Mouse (Mus musculus) WW6 (cell line): ENCODE measurements around the gene Snw1.
A peak's percentile ranks its signal among the peaks of the same experiment; 100 is the strongest.
"Not testable (repeated sequence)": the region's sequence is repeated elsewhere in the genome, so short reads cannot be mapped to it uniquely, and the experiment has no call there.

Experiments used
- DNase-seq: peaks from one replicate; pipeline ENCODE4 v3.0.0-alpha.2; 2013; ENCODE audit warnings: low read depth, low spot score

Gene Snw1

GRCm38 (mm10) chr12:87471964-87472786, at the start of gene Snw1:
Snw1 (minus strand) TSS chr12:87472274.
- DNase-seq, result peak; percentile 84

DNA sequence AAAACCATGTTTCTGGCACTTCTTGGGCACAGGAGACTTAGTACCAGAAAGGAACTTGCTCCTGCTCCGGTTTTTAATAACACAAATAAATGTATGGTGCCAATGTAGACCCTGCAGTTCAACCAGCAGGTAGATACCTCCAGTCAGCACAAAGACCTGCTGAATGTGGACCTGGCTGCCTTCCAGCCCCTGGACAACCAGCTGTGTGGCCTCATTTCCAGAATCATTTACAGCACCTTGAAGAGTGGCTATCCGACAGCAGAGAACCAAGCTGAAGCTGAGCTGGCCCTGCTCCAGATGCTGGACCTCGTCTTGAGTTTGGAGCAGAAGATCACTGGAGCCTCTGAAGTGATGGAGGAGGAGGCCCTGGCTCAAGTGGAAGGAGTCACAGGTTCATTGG, 47.5 kb upstream of the Snw1 start:
- not testable (repeated sequence) for DNase-seq

- not testable (repeated sequence) for DNase-seq
These were observed 41.9 kb upstream of the Snw1 start, which contains the start of gene Gm8300 for GRCm38 (mm10) chr12:87514016-87514415. Gm8300 (plus strand) TSS chr12:87514316.

DNA sequence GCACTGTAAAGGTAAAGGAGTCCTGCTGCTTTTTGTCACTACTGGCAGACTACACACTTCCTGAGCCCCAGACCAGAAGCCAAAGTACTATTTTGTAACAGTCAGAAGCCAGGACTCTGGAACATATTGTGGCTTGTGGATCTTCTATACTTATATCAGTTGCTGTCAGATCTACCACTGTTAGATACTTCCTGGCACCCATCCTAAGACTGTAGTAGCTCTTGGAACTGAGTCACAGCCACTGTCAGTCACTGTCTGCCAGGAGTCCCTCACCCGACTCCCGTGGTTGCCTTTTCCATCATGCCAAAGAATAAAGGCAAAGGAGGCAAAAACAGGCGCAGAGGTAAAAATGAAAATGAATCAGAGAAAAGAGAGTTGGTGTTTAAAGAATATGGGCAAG, 22.3 kb upstream of the Snw1 start, which contains the start of gene Gm5788:
Gene Gm5788 (plus strand): TSS at position 301 of the 400 bp plus-strand sequence.
- not testable (repeated sequence) for DNase-seq

DNA sequence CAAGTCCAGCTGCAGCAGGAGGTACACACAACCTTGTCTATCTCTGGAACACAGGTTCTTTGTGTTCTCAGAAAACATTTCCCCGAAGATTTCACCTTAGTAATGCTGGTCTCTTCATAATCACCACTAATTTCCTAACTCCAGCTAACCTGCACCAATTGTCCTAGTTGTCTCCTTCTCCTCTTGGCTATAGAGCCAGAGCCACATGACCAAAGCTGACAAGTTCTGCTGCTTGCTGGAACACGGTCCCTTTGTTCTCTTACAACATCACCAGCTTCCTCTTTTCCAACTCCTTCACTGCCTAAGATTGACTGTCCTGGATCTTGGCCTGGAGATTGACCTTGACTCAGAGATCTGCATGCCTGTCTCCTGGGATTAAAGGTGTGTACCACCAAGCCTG, 16.6 kb upstream of the Snw1 start:
- not testable (repeated sequence) for DNase-seq

DNA sequence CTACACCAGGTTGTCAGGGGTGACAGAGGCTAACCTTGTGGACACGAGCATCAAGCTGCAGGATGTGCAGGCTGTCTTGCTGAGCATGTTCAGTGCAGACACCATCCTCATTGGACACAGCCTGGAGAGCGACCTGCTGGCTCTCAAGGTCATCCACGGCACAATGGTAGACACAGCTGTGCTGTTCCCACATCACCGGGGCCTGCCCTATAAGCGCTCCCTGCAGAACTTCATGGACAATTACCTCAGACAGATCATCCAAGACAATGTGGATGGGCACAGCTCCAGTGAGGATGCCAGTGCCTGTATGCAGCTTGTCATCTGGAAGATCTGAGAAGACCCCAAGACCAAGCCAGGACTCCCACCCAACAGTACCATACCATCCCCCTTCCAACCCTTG, 10.4 kb upstream of the Snw1 start:
- not testable (repeated sequence) for DNase-seq

DNA sequence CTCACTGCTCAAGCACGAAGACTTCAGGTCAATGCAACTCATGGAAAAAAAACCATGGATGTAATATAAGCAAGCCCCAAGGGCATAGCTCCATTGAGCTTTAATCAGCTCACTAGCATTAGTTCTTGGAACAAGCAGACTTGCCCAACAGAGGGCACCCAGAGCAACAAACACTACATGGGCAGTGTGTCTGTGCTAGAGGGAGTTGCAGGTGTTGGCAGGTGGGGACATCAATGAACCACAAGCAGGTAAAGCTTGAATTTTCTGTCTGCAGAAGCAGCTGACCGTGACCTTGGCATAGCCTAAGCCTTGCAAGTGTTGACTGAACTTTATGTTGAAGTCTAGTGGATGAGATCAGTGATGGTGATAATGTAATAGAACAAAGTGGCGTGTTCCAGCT, 2.7 kb upstream of the Snw1 start:
- DNase-seq, result no peak

DNA sequence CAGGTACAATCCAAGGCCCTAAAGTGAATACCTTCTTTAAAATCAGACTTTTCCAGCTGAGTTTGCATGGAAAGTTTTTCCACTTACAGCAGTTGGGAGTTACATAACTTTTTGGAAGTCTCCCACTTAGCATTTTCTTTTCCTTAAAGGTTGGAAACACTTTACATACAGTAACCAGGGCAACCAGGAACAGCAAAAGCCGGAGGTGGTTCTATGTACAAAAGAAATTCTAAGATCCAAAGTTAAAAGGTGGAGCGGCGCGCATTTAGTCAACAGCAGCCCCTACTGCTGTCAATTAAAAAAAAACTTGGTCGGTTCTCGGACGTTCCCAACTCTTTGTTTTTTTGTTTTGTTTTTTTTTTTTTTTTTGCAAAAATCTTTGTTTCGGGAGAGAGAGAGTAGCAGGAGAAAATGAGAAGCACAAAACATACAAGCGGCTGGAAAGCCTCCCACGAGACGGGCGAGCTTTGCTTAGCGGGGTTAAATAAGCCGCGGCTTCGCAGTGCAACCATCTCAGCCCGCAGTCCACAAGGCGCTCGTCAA, 582 bp downstream of the Snw1 start:
- no peak for DNase-seq

- no peak for DNase-seq
These were observed 1.6 kb downstream of the Snw1 start for GRCm38 (mm10) chr12:87470263-87471136.

DNA sequence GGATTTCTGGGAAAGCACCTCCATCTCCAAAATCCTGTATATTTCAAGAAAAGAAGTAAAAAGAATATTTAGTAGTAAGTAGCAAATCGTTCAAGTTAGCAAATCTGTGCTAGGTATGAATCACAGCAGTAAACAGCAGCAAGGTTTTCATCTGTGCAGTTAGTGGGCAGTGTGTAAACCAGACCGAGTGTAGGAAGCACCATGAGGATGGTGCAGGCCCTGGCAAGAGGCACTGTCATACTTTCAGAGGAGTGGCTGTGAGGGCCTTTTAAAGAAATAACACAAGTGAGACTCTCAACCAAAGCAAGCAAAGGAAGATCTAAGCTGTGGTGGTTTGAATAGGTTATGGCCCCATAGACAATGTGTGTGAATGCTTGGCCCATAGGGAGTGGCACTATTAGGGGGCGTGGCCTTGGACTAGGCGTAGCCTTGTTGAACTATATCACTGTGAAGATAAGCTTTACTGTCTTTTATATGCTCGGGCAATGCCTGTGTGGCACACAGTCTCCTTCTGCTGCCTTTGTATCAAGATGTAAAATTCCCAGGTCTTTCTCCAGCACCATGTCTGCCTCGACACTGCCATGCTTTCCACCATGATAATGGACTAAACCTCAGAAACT, 7.3 kb downstream of the Snw1 start:
- DNase-seq, result no peak

- no peak for DNase-seq
These were observed 22.6 kb downstream of the Snw1 start for GRCm38 (mm10) chr12:87449456-87449855.

- no peak for DNase-seq
These were observed 27.9 kb downstream of the Snw1 start for GRCm38 (mm10) chr12:87444211-87444610.

DNA sequence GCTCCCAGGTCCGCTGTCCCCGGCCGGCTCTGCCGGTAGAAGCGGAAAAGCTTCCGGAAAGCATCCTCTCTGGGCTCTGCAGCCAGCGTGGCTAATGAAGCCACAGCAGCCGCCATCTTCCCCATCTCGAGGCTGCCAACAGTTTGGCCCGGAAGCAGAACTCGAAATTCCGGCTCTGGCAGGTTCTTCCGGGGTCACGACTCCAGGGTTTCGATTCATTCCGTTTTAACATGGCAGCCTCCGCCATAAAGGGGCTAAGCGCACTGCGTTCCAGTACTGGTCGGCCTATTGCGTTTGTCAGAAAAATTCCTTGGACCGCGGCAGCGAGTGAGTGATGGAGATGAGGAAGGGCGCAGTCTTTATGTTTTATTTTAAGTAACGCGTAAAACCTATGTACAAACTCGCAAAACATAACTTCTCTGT, 28.4 kb downstream of the Snw1 start, which contains the start of the genes Slirp and Alkbh1:
Gene Slirp (plus strand): TSS at position 197 of the 423 bp plus-strand sequence.
Gene Alkbh1 (minus strand): TSS at position 318 of the 423 bp plus-strand sequence.
- DNase-seq, result peak; percentile 73

DNA sequence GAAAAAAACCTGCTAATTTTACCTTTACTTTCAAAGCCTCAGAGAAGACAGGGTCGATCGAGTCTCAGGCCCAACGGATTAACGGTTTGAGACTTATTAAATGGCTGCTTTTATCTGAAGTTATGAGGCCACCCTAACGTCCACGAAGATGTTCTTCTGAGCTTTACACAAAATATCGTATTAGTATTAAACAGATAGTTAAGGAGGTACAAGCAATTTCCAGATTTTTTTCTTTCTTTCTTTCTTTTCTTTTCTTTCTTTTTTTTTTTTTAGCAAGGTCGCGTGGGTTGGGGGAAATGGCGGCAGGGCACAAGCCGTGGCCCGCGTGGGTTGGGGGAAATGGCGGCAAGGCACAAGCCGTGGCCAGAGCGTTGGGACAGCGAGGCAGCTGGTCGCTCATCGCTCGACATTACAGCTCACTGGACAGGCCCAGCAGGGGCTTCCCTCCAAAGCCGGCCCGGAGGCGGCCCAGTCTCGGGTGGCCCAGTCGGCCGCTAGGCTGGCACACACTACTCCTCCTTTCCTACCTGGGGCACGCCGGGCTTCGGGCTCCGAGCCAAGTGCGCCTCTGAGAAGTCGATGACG, 28.9 kb downstream of the Snw1 start:
- DNase-seq, result no peak

GRCm38 (mm10) chr12:87442177-87443114, 29.6 kb downstream of the Snw1 start:
- no peak for DNase-seq

GRCm38 (mm10) chr12:87428885-87429284, 43.2 kb downstream of the Snw1 start:
- DNase-seq, result no peak

- DNase-seq, result no peak
These were observed 43.8 kb downstream of the Snw1 start for GRCm38 (mm10) chr12:87428295-87428694.

DNA sequence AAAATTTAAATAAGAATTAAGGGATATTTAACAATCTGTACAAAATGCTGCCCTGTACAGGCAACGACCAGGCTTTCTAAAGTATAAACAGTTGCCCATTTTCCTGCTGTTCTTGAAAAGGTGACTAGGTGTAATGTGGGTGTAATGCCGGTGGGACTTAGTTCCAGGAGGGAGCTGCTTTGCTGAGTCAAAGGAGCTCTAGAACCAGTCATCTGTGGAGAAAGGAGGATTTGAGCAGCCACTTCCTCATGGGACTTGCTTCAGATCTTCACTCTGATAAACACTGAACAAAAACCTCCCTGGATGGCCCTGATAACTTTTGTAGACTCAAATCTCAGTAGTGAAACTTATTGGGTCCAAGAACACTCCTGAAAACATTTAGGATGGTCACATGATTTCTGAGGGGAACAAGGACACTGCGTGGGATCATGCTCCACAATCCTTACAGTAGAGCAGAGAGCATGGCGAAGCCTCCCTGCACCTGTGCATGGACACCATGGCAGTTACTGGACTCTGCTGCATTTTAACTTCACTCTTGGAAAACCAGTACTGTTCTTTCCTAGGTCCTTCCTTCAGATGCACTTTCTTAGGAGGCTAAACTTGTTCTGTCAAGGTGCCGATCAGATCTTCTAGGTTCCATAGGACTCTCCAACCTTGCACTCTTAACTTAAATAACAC, 45.6 kb downstream of the Snw1 start:
- no peak for DNase-seq

DNA sequence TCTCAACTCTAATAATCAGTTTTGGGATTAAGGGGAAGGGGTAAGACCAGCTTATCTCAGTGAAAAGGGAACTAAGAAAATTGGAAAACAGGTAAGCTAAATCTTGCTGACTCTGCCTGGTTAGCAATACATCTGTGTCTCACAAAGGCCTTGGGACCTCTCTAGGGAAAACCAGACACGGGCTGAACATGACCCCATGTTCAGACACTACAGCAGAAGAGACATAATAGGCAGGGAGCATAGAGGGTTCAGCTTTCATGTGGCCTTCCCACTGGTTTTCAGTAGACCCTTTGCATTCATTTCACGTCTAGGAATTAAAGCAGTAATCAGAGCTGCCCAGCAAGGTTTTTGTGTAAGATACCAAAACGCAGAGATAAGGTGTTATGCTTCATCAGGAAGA, 47.6 kb downstream of the Snw1 start:
- DNase-seq, result no peak
